Mouse (Mus musculus) liver, postnatal 0 days (tissue): ENCODE results near the gene Fam227b. TPM values are rescaled to one million over a fixed set of nuclear protein-coding genes. Genes with fewer than 3 reads are reported as not detected.

ENCODE experiments used
- ATAC-seq: fragments of 200-750 bp; cut with Nextera tagmentation; 2 replicates; pipeline ENCODE4 v1.8.0; 2017; ENCODE audit warnings: mild to moderate bottlenecking, moderate library complexity
- DNase-seq: peaks from one replicate; pipeline ENCODE4 v3.0.0-alpha.2; 2016
- H3K27ac ChIP-seq: fragments of 300-500 bp; sonication (generic); 2 replicates; pipeline ENCODE4 v1.5.1; 2014; ENCODE audit warnings: antibody characterized with exemption, moderate library complexity, mild to moderate bottlenecking, low read depth
- H3K27me3 ChIP-seq: fragments of 300-500 bp; sonication (generic); 2 replicates; pipeline ENCODE4 v1.6.1; 2014; ENCODE audit warnings: low read length, control low read depth, mixed read lengths; ENCODE audit not compliant: insufficient read depth
- H3K36me3 ChIP-seq: fragments of 300-500 bp; sonication (generic); replicated peaks from 2 replicates; pipeline ENCODE4 v1.6.1; 2014; ENCODE audit warnings: mild to moderate bottlenecking, control low read depth, low read length, moderate library complexity, mixed read lengths; ENCODE audit not compliant: insufficient read depth
- H3K4me1 ChIP-seq: fragments of 300-500 bp; sonication (generic); 2 replicates; pipeline ENCODE4 v1.6.1; 2014; ENCODE audit warnings: antibody characterized with exemption, mild to moderate bottlenecking, control low read depth; ENCODE audit not compliant: insufficient read depth
- H3K4me2 ChIP-seq: fragments of 300-500 bp; sonication (generic); 2 replicates; pipeline ENCODE4 v1.6.1; 2014; ENCODE audit warnings: low read depth, mild to moderate bottlenecking, low read length, moderate library complexity, mixed read lengths
- H3K4me3 ChIP-seq: fragments of 300-500 bp; sonication (generic); 2 replicates; pipeline ENCODE4 v1.5.1; 2014; ENCODE audit warnings: low read depth, low read length
- H3K9ac ChIP-seq: fragments of 300-500 bp; sonication (generic); replicated peaks from 2 replicates; pipeline ENCODE4 v1.6.1; 2014; ENCODE audit warnings: mild to moderate bottlenecking, moderate library complexity
- H3K9me3 ChIP-seq: fragments of 300-500 bp; sonication (generic); 2 replicates; pipeline ENCODE4 v1.6.1; 2016; ENCODE audit warnings: mild to moderate bottlenecking, control low read depth, low read length, mixed read lengths
- CTCF ChIP-seq: sonication (generic); IDR thresholded peaks from 2 replicates; pipeline ENCODE4 v1.5.1; 2016; ENCODE audit warnings: antibody characterized with exemption, low read depth
- EP300 ChIP-seq: IDR thresholded peaks from 2 replicates; pipeline ENCODE4 v1.6.1; 2016; ENCODE audit warnings: antibody characterized with exemption, low read depth, mild to moderate bottlenecking
- WGBS: fragments of 180-500 bp; shearing (Covaris S2); extraction: QIAGEN DNeasy Blood & Tissue Kit; methylation state at CpG from one replicate; pipeline ENCODE4 v1.1.7; 2014; ENCODE audit not compliant: insufficient replicate concordance; 5-methylcytosine and 5-hydroxymethylcytosine counted together
- polyA plus RNA-seq: library from polyadenylated mRNA; unstranded; fragments of >200 nt; fragmentation: Nextera tagmentation; extraction: Ambion mirVana; gene quantifications from 2 replicates; pipeline ENCODE4 v1.2.1, GENCODE M21; 2015

Fam227b gene
- polyA plus RNA-seq, 1 experiment from 2014 or later: not detected

GRCm38 (mm10) chr2:126036121-126036520, 115.7 kb downstream of the Fam227b start:
- Histone ChIP-seq H3K27ac (no peak overlapping the region), H3K27me3 (no peaks in the 10 kb centered on the region), H3K36me3 (no peaks in the 10 kb centered on the region), H3K4me2 (no peak overlapping the region), H3K9me3 (no peaks in the 10 kb centered on the region), H3K4me3 (no peak overlapping the region), H3K4me1 (no peaks in the 10 kb centered on the region), H3K9ac (no peak overlapping the region)
- DNase-seq (no peak), ATAC-seq (no peak)
- WGBS: 80% methylated on average over 4 of the region's 4 CpGs
- TF ChIP-seq CTCF: no peak
- TF ChIP-seq EP300: no peak

DNA sequence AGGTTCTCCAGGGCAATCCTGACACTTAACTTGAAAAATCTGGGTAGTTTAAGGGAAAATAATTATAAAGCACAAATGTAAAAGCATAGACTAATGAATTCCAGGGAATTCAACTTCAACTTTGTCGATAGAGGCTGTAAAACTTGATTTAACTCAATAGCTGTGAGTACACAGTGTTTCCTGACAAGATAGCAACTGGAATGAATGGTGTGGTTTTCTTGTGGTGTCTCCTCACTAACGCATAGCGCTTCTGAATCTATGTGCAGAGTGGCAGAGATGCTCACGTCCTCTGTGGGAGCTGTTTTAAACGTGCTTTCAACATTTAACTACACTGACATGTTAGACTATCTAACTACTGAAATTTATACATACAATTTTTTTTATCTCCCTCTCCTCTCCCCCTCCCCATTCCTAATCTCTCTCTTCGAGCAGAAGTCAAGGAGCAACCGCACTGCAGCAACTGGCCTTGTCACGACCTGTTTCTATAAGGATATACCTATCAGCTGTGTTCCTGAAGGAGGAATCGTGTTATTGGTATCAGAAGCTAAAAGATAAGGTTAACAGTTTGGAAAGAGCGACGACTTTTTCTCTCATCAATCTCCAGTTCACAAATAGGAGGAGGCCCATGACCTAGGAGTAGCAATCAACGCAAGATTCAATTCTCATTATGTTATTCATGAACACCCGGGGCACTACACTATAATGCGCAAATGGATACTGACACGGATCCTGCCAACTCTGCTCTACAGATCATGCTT, 116.6 kb downstream of the Fam227b start:
- 67% methylated on average over 15 of the region's 15 CpGs for WGBS

GRCm38 (mm10) chr2:126034379-126035005, 117.3 kb downstream of the Fam227b start, which contains the start of gene Fgf7:
Gene Fgf7 (plus strand): TSS chr2:126034658.
- H3K4me2 ChIP-seq: no peak within 1 kb of the TSS
- no peak for DNase-seq
- ATAC-seq: no peak

More for the DNA sequence above, 116.6 kb downstream of the Fam227b start:
- TF ChIP-seq EP300 (no peak), CTCF (no peak)
- Histone ChIP-seq H3K4me3 (no peak overlapping the region), H3K27me3 (no peaks in the 10 kb centered on the region), H3K9ac (no peak overlapping the region), H3K36me3 (no peaks in the 10 kb centered on the region), H3K4me1 (no peaks in the 10 kb centered on the region), H3K9me3 (no peaks in the 10 kb centered on the region), H3K27ac (no peak overlapping the region), H3K4me2 (no peak overlapping the region)
- DNase-seq: no peak
- ATAC-seq: no peak

DNA sequence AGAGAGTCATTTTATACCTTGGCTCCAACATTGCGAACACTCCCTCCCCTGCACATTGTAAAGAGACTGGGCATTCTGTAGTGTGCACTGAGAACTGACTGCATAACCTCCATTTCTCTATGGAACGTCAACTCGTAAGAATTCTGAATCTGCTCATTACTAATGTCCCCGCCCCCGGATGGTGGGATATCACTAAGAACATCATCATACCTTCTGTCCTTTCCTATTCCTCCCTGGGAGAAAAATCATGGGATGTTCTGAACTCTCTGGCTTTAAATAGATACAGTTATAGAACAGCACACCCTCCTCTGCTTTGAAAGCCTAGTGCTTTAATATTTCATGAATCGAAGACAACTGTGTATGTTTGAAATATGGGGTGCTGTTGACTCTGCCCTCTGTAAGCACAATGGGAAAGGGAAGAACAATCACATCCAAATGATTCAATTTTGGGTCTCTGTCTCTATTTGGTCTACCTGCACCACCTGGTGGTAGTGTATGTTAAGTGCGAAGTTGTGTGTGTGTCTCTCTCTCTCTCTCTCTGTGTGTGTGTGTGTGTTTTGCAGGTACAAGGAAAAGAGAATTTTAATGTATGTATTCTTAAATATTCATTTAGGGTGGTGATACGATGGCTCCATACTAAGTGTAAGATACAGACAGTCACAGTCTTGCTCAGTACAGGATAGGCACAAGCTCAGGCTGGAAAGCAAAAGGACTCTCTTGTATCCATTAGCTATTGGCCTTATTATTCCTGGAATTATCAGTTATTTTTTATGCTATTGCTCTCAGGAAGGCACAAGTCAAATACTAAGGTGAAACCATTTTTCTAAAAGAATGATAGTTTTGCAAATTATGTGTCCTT, 118.5 kb downstream of the Fam227b start:
- Histone ChIP-seq H3K27me3 (no peaks in the 10 kb centered on the region), H3K4me1 (no peaks in the 10 kb centered on the region), H3K4me2 (no peak overlapping the region), H3K36me3 (no peaks in the 10 kb centered on the region), H3K4me3 (no peak overlapping the region), H3K27ac (no peak overlapping the region), H3K9ac (no peak overlapping the region), H3K9me3 (no peaks in the 10 kb centered on the region)
- DNase-seq: no peak
- TF ChIP-seq CTCF (peak; percentile 61), EP300 (no peak)
- 72% methylated on average over 8 of the region's 8 CpGs for WGBS
- ATAC-seq: no peak

More at GRCm38 (mm10) chr2:126034379-126035005, 117.3 kb downstream of the Fam227b start, which contains the start of gene Fgf7:
- no peak within 1 kb of the TSS for H3K4me3 ChIP-seq
- TF ChIP-seq CTCF (no peak), EP300 (no peak)
- no peaks in the 10 kb centered on the region for H3K27me3 ChIP-seq
- H3K9me3 ChIP-seq: no peaks in the 10 kb centered on the region
- H3K4me1 ChIP-seq: no peaks in the 10 kb centered on the region
- no peak within 1 kb of the TSS for H3K9ac ChIP-seq
- H3K27ac ChIP-seq: no peak within 1 kb of the TSS
- H3K36me3 ChIP-seq: no peaks in the 10 kb centered on the region
- 75% methylated on average over 15 of the region's 15 CpGs for whole genome bisulfite sequencing

DNA sequence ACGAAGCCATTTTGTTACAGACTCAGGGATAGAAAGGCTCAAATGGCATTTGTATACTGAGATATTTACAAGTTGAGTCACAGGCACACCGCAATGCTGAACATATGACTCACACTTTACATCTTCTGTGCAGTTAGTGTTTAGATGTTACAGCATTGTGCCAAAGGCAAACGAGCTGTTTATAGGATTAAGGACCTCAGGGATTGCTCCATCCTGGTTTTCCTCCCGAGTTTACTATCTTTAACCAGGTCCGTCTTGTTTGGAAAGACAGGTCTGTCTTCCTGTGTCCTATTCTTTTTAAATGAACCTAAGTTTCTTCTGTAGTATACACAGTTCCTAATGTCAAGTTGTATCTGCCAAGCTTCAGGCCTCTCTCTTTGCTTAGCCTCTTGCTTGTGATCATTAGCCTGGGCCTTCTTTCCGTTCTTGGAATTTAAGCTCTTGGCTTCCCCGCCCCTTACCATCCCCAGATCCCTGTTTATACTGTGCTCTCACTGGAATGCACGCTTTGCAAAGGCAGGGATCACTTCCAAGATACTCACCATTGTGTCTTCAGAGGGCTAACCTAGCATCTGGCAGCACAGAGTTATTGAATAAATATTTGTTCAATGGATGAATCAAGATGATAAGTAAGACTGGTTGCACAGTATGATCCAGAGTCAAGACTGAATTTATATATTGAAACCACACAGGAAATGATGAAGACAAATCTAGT, 120.5 kb downstream of the Fam227b start:
- Histone ChIP-seq H3K9me3 (no peaks in the 10 kb centered on the region), H3K27ac (no peak overlapping the region), H3K9ac (no peak overlapping the region), H3K4me3 (no peak overlapping the region), H3K4me2 (no peak overlapping the region), H3K36me3 (no peaks in the 10 kb centered on the region), H3K27me3 (no peaks in the 10 kb centered on the region), H3K4me1 (no peaks in the 10 kb centered on the region)
- TF ChIP-seq CTCF (no peak), EP300 (no peak)
- DNase-seq (no peak), ATAC-seq (no peak)
- 55% methylated on average over 8 of the region's 8 CpGs for WGBS
